Mouse (Mus musculus) liver, embryonic 14.5 days (tissue): ENCODE measurements at regions not wholly inside any gene's neighbourhood (a gene's known extent, or its start where the extent isn't known, plus 50 kb on each side); places are given as distances from the start of the nearest gene placed in this dataset.

Experiments
- ATAC-seq: fragments of 200-750 bp; cut with Nextera tagmentation; 2 replicates; pipeline ENCODE4 v1.8.0; 2017; ENCODE audit warnings: moderate number of reproducible peaks, mild to moderate bottlenecking, moderate library complexity; ENCODE audit not compliant: insufficient read depth
- DNase-seq, 3 experiments: peaks; one replicate each; pipeline ENCODE4 v3.0.0-alpha.2; 2012 to 2013; ENCODE audit warnings: low read depth in 3 of 3, low spot score in 3 of 3
- H3K27ac ChIP-seq: fragments of 300-500 bp; sonication (generic); 2 replicates; pipeline ENCODE4 v1.5.1; 2014; ENCODE audit warnings: moderate library complexity, mild to moderate bottlenecking, control low read depth, inconsistent platforms
- H3K27me3 ChIP-seq: fragments of 300-500 bp; sonication (generic); 2 replicates; pipeline ENCODE4 v1.6.1; 2014; ENCODE audit warnings: mild to moderate bottlenecking, low read length, moderate library complexity; ENCODE audit not compliant: control insufficient read depth, insufficient read depth
- H3K36me3 ChIP-seq: fragments of 300-500 bp; sonication (generic); replicated peaks from 2 replicates; pipeline ENCODE4 v1.6.1; 2014; ENCODE audit warnings: low read depth; ENCODE audit not compliant: control insufficient read depth, insufficient read depth
- H3K4me1 ChIP-seq, 2 experiments: fragments of 200-500 bp in 1 of 2; fragments of 300-500 bp in 1 of 2; sonication (generic) in 1 of 2; replicated peaks; 2 replicates each; pipeline ENCODE4 v1.6.1; 2012 to 2014; ENCODE audit warnings: antibody characterized with exemption in 1 of 2, inconsistent platforms in 1 of 2, low read length in 1 of 2; ENCODE audit not compliant: control insufficient read depth in 2 of 2, insufficient read depth in 2 of 2
- H3K4me2 ChIP-seq: fragments of 300-500 bp; sonication (generic); 2 replicates; pipeline ENCODE4 v1.6.1; 2014; ENCODE audit warnings: low read depth, mild to moderate bottlenecking, control low read depth, moderate library complexity
- H3K4me3 ChIP-seq, 2 experiments: fragments of 200-500 bp in 1 of 2; fragments of 300-500 bp in 1 of 2; sonication (generic) in 1 of 2; 2 replicates each; pipeline ENCODE4 v1.5.1; 2012 to 2014; ENCODE audit warnings: low read depth in 2 of 2, low read length in 2 of 2, mild to moderate bottlenecking in 2 of 2, control low read depth in 1 of 2, inconsistent platforms in 1 of 2, moderate library complexity in 1 of 2; ENCODE audit not compliant: insufficient read depth in 1 of 2
- H3K9ac ChIP-seq: fragments of 300-500 bp; sonication (generic); replicated peaks from 2 replicates; pipeline ENCODE4 v1.6.1; 2014; ENCODE audit warnings: mild to moderate bottlenecking, control low read depth, moderate library complexity
- H3K9me3 ChIP-seq: fragments of 300-500 bp; sonication (generic); 2 replicates; pipeline ENCODE4 v1.6.1; 2016; ENCODE audit warnings: low read length, mixed read lengths; ENCODE audit not compliant: control insufficient read depth
- CTCF ChIP-seq: IDR thresholded peaks from 2 replicates; pipeline ENCODE4 v1.5.1; 2016; ENCODE audit warnings: antibody characterized with exemption, low read depth, control low read depth
- EP300 ChIP-seq: IDR thresholded peaks from 2 replicates; pipeline ENCODE4 v1.6.1; 2016; ENCODE audit warnings: antibody characterized with exemption, low read depth
- WGBS: fragments of 180-500 bp; shearing (Covaris S2); extraction: QIAGEN DNeasy Blood & Tissue Kit; methylation state at CpG from one replicate; pipeline ENCODE4 v1.1.7; 2014; ENCODE audit not compliant: insufficient replicate concordance; 5-methylcytosine and 5-hydroxymethylcytosine counted together

- no peak for DNase-seq
Measured at GRCm38 (mm10) chr12:26124211-26124610, 290.8 kb downstream of the Rnf144a start.

DNA sequence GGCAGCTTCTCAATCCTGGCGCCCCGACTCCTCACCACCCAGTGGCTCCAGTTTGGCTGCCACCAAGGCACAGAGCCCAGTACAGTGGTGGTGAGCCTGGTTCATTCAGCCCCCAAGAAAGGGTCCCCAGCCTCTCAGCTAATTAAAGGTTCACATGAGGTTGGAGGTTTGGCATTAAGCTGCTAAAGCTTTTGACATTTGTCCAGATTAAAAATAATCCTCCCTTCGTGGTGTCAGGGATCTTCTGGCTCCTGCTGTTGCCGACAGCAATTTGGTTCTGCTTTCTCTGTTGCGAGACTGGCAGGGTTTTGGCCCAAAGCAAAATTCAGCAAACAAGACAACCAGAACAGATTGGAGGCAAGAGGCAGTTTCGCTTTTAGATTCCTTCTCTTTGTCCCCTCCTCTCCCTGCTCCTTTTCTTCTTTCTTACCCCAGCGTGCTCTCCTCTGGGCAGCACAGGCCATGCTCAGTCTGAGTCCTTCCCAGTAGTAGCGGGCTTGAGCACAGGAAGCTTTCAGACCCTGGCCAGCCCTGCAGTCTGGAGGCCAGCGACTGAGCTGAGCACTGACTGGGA is 299.6 kb downstream of the Rnf144a start:
- no peak overlapping the region for H3K27ac ChIP-seq
- no peak for DNase-seq
- TF ChIP-seq EP300 (no peak), CTCF (no peak)

More at GRCm38 (mm10) chr12:26124211-26124610, 290.8 kb downstream of the Rnf144a start:
- Histone ChIP-seq H3K4me2 (no peak overlapping the region), H3K9me3 (no peaks in the 10 kb centered on the region), H3K9ac (no peak overlapping the region), H3K4me3 (no peak overlapping the region), H3K27ac (no peak overlapping the region), H3K4me1 (no peaks in the 10 kb centered on the region), H3K36me3 (no peaks in the 10 kb centered on the region), H3K27me3 (no peaks in the 10 kb centered on the region)
- ATAC-seq, result no peak
- WGBS, result 62% methylated on average over 2 of the region's 2 CpGs
- no peak for TF ChIP-seq EP300
- no peak for TF ChIP-seq CTCF

DNA sequence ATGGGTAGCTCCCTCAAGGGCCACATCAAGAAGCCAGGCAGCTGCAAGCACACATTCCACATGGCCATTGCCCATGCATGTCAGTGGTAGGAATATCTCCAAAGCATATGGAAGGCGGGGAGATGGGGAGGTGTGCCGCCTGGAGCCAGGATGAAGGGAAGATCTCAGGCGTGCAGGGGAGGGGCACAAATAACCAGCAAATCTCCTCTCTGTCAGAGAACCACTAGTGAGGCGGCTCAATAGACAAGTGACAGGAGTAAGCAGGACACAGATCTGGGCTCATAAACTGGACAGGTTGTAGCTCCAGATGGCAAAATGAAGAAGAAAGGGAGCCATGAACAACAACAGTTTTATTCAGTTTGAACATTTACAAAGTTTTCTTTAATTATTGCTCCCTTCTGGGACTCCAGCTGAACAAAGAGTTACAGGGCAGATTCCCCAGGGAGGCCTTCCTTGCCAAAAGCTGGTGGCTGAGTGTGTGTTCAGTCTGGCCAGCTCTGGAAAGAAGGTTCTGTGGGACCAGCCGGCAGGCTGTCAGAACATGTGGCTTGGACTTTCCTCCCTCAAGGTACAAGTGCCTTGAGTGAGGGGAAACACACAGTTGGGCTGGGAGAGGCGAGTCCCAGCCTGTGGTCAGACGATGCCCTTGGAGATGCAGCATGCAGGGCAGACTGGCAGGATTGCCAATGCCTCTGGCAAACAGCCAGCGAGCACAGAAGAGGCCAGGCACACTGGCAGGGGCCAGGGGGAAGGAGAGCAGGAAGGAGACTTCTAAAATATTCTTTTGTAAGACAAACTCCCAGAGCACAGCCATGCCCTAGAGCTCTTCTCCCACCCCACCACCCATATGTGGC is 302.7 kb downstream of the Rnf144a start:
- no peak overlapping the region for H3K4me3 ChIP-seq
- no peaks in the 10 kb centered on the region for H3K36me3 ChIP-seq
- DNase-seq, result no peak
- no peak for ATAC-seq
- H3K4me2 ChIP-seq, result no peak overlapping the region
- no peak overlapping the region for H3K27ac ChIP-seq
- WGBS, result 54% methylated on average over 8 of the region's 8 CpGs
- H3K4me1 ChIP-seq, result no peaks in the 10 kb centered on the region
- H3K27me3 ChIP-seq, result no peaks in the 10 kb centered on the region
- TF ChIP-seq CTCF, result no peak
- no peak for TF ChIP-seq EP300
- no peak overlapping the region for H3K9ac ChIP-seq
- no peaks in the 10 kb centered on the region for H3K9me3 ChIP-seq

More for the DNA sequence above, 299.6 kb downstream of the Rnf144a start:
- 54% methylated on average over 9 of the region's 9 CpGs for WGBS
- Histone ChIP-seq H3K4me2 (no peak overlapping the region), H3K4me3 (no peak overlapping the region), H3K4me1 (no peaks in the 10 kb centered on the region), H3K9me3 (no peaks in the 10 kb centered on the region), H3K36me3 (no peaks in the 10 kb centered on the region), H3K9ac (no peak overlapping the region), H3K27me3 (no peaks in the 10 kb centered on the region)
- ATAC-seq, result no peak

- Histone ChIP-seq H3K36me3 (no peaks in the 10 kb centered on the region), H3K27ac (no peak overlapping the region), H3K27me3 (no peaks in the 10 kb centered on the region), H3K4me3 (no peak overlapping the region), H3K9ac (no peak overlapping the region), H3K9me3 (no peaks in the 10 kb centered on the region), H3K4me2 (no peak overlapping the region), H3K4me1 (no peaks in the 10 kb centered on the region)
- WGBS, result 60% methylated on average over 6 of the region's 6 CpGs
- no peak for ATAC-seq
- DNase-seq, result no peak
- no peak for TF ChIP-seq CTCF
- no peak for TF ChIP-seq EP300
Measured at GRCm38 (mm10) chr12:26109866-26110265, 305.2 kb downstream of the Rnf144a start.

- Histone ChIP-seq H3K27ac (no peak overlapping the region), H3K4me1 (no peaks in the 10 kb centered on the region), H3K4me3 (no peak overlapping the region), H3K36me3 (no peaks in the 10 kb centered on the region), H3K9me3 (no peaks in the 10 kb centered on the region), H3K4me2 (no peak overlapping the region), H3K9ac (no peak overlapping the region), H3K27me3 (no peaks in the 10 kb centered on the region)
- no peak for TF ChIP-seq CTCF
- TF ChIP-seq EP300, result no peak
- 51% methylated on average over 3 of the region's 3 CpGs for WGBS
- no peak for ATAC-seq
- DNase-seq, result no peak
Measured at GRCm38 (mm10) chr12:26104372-26104771, 310.7 kb downstream of the Rnf144a start.
